Mouse (Mus musculus) spleen, adult 10 weeks (tissue): ENCODE data around the gene Abo. TPM values are rescaled to one million over a fixed set of nuclear protein-coding genes. Genes with fewer than 3 reads are reported as not detected.

Experiments
- polyA plus RNA-seq: library from polyadenylated mRNA; stranded (reverse); fragments of 350-450 nt; fragmentation: Illumina TruSeq; extraction: RNeasy Lipid Tissue Mini Kit (QIAGEN cat#74804); gene quantifications from one replicate; pipeline ENCODE4 v1.2.3, GENCODE M21; 2015; ENCODE audit warnings: low replicate concordance; ENCODE audit not compliant: insufficient read depth

Abo gene
- not detected for polyA plus RNA-seq

DNA sequence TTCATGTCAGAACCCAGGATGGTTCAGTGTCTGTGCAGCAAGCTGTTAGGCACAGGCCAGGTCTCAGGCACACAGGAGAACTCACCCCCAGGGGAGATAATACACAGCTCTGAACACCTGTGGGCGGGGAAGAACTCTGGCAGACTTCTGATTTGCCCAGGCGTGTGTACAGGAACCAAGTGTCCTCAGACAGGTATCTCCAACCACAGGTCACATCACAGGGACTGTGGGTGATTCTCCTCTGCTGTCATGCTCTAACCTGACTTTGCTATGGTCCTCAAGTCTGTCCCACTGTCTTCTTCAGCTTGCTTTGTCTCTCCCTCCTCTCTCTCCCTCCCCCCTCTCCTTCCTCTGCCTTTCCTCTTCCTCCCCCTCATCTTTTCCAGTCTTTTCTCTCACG is at the start of gene Abo:
Gene Abo (minus strand): TSS at position 101 of the 400 bp plus-strand sequence.

DNA sequence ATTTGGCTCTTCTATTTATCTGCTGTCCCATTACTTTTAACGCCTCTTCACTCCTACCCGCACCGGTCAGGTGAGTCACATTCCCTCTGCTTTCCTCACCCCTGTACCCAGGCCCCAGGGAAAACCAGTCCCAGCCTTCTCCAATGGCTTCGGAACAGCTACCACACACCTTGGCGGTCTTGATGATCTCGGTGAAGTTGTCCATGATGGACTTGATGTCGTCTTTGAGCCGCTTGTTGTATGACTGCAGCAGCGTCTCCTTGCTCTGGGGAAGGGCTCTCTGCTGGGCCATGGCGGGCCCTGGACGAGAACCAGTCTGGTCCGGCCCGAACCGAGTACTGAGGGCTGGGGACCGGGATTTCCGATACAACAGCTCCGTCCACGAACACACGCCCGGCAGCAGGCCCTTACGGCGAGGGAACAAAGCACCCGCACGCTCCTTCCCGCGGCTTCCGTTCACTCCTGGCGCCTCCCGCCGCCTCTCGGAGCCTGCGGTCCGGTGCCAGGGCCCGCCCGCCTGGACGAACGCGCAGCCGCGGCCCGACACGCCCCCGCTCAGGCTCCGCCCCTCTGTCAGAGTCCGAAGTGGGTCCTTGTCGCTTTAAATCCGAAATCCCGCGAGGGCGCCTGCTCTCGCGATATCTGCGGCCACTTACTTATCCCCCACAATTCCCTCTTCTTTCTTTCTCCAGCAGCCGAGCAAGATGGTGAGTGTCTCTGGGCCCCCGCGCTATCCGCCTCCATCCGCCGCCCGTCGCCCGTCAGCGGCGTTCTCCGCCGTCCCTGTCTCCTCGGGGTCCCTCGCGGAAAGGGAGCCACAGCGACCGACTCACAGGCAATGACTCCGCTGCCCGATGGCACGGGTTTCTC is 45.6 kb upstream of the Abo start, which contains the start of the genes Med22 and Rpl7a:
Gene Med22 (minus strand): TSS at position 554 of the 870 bp plus-strand sequence.
Gene Rpl7a (plus strand): TSS at position 641 of the 870 bp plus-strand sequence.

DNA sequence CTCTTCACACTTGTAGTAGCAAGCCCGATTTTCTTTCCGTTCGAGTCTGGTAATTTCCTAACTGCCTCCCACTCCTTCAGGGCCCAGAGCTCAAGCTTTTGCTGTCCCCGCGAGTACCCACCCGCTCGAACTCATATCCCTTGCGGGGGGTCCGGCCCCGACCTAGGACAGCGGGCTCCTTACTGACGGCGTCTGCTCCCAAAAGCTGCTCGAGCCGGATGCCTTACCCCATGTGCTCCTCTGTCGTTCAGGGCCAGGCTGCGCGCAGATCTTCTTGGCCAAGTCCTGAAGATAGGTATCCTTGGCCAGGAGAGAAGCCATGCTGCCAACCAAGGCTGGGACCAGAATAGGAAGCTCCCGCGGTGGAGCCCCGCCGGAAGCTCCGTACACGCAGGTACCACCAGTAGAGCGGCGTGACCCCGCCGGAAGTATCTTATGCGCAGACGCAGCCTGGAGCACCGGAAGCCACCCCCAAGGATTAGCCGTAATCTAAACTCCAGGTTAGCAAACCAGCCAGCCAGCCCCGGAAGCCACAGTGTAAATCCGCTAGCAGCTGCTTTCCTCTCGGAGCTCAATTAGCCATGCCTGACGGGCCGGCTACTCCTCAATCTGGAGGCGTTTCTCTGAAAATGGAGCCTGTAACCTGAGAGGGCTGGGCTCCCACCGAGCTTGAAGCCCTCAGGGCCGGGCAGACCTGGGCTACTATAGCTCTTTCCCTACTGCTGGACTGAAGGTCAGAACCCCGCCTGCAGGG is 37.9 kb upstream of the Abo start, which contains the start of gene Surf6:
Gene Surf6 (minus strand): TSS at position 413 of the 754 bp plus-strand sequence.

Other genes with a start within 250 kb of the Abo start
- gene Fam69b, start 236.5 kb downstream of the Abo start, polyA plus RNA-seq, result 0.64 TPM
- 7.0 TPM for gene Lcn4, start 193.7 kb downstream of the Abo start, polyA plus RNA-seq
- 33.4 TPM for gene Surf6, start 37.9 kb upstream of the Abo start, polyA plus RNA-seq
- 19.2 TPM for gene Med22, start 45.7 kb upstream of the Abo start, polyA plus RNA-seq
- 923 TPM for gene Rpl7a, start 45.8 kb upstream of the Abo start, polyA plus RNA-seq
- 63.0 TPM for gene Surf2, start 51.4 kb upstream of the Abo start, polyA plus RNA-seq
- gene Surf1, start 51.6 kb upstream of the Abo start, polyA plus RNA-seq, result 103 TPM
- 68.3 TPM for gene Surf4, start 68.9 kb upstream of the Abo start, polyA plus RNA-seq
- 0.40 TPM for gene Stkld1, start 69.1 kb upstream of the Abo start, polyA plus RNA-seq
- gene Rexo4, start 99.4 kb upstream of the Abo start, polyA plus RNA-seq, result 108 TPM
- 0.75 TPM for gene Adamts13, start 108.4 kb upstream of the Abo start, polyA plus RNA-seq
- 32.7 TPM for gene Cacfd1, start 144.9 kb upstream of the Abo start, polyA plus RNA-seq
- 2.7 TPM for gene Slc2a6, start 163.0 kb upstream of the Abo start, polyA plus RNA-seq
- gene Mymk, start 207.2 kb upstream of the Abo start, polyA plus RNA-seq, result 0.54 TPM
- gene Adamtsl2, start 214.4 kb upstream of the Abo start, polyA plus RNA-seq, result 10.1 TPM